Mouse (Mus musculus) forebrain, embryonic 16.5 days (tissue): ENCODE results near the gene Caskin2. TPM values are rescaled to one million over a fixed set of nuclear protein-coding genes. Genes with fewer than 3 reads are reported as not detected.
A peak's percentile ranks its signal among the peaks of the same experiment; 100 is the strongest.
"Not testable (repeated sequence)": the region's sequence is repeated elsewhere in the genome, so short reads cannot be mapped to it uniquely, and the experiment has no call there.

ENCODE experiments used
- ATAC-seq: fragments of 200-750 bp; cut with Nextera tagmentation; 2 replicates; pipeline ENCODE4 v1.8.0; 2017; ENCODE audit warnings: mild to moderate bottlenecking, moderate library complexity
- H3K27ac ChIP-seq: fragments of 300-500 bp; sonication (generic); 2 replicates; pipeline ENCODE4 v1.5.1; 2014; ENCODE audit warnings: low read length, control low read depth
- H3K27me3 ChIP-seq: fragments of 300-500 bp; sonication (generic); replicated peaks from 2 replicates; pipeline ENCODE4 v1.6.1; 2014; ENCODE audit warnings: low read length; ENCODE audit not compliant: control insufficient read depth, insufficient read depth
- H3K36me3 ChIP-seq: fragments of 300-500 bp; sonication (generic); 2 replicates; pipeline ENCODE4 v1.6.1; 2014; ENCODE audit not compliant: control insufficient read depth, insufficient read depth
- H3K4me1 ChIP-seq: fragments of 300-500 bp; sonication (generic); replicated peaks from 2 replicates; pipeline ENCODE4 v1.6.1; 2014; ENCODE audit warnings: low read length; ENCODE audit not compliant: control insufficient read depth, insufficient read depth
- H3K4me2 ChIP-seq: fragments of 300-500 bp; sonication (generic); 2 replicates; pipeline ENCODE4 v1.6.1; 2014; ENCODE audit warnings: mild to moderate bottlenecking, low read length, control low read depth
- H3K4me3 ChIP-seq: fragments of 300-500 bp; sonication (generic); replicated peaks from 2 replicates; pipeline ENCODE4 v1.5.1; 2014; ENCODE audit warnings: mild to moderate bottlenecking, low read length, control low read depth
- H3K9ac ChIP-seq: fragments of 300-500 bp; sonication (generic); replicated peaks from 2 replicates; pipeline ENCODE4 v1.6.1; 2014; ENCODE audit warnings: low read depth, low read length, control low read depth
- H3K9me3 ChIP-seq: fragments of 300-500 bp; sonication (generic); 2 replicates; pipeline ENCODE4 v1.6.1; 2016; ENCODE audit warnings: low read length; ENCODE audit not compliant: control insufficient read depth
- WGBS: fragments of 180-500 bp; shearing (Covaris S2); extraction: QIAGEN DNeasy Blood & Tissue Kit; methylation state at CpG from one replicate; pipeline ENCODE4 v1.1.7; 2014; 5-methylcytosine and 5-hydroxymethylcytosine counted together
- polyA plus RNA-seq: library from polyadenylated mRNA; unstranded; fragments of >200 nt; fragmentation: Nextera tagmentation; extraction: Ambion mirVana; gene quantifications from 2 replicates; pipeline ENCODE4 v1.2.1, GENCODE M21; 2015

The Caskin2 gene
- polyA plus RNA-seq, 1 experiment from 2014 or later: 11.2 TPM

DNA sequence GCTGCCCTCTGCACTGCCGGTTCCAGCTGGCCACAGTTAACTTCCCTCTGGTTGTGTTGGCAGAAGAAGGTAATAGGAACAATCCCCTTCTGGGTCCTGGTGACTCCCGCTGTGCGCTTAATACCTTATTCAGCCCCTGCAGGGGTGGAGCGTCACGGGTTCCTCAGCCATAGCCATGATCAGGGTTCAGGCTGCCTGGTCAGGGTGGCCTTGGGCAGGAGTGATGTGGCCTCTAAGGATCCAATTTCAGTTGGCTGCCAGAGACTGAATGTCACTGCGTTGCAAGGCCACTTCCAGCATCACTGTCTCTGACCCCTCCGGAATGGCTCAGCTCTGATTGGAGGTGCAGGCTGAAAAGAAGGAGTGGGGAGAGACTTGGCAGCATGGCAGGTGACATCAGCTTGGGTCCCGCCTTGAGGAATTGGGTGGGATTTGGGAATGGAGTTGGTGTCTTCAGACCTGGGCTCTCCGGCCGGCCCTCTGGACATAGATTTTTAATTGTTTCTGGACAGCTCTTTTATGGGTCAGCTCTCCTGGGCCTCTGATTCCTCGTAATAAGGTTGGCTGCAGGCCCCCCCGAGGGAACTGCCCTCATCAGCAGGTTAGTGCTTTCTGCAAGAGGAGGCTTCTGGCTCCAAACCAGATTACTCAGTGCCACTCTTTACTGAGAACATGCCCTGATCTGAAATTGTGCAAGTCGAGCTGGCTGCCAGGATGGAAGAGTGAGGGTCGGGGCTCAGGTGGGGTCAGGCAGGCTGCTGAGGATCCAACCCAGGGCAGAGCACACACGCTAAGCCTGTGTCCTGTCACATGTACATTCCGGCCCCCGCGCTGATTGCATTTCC lies 37.4 kb downstream of the Caskin2 start:
- H3K9ac ChIP-seq: no peak overlapping the region

GRCm38 (mm10) chr11:115774653-115775052 lies 38.8 kb downstream of the Caskin2 start:
- no peak overlapping the region for H3K27ac ChIP-seq
- peaks cover 23% of the 10 kb centered on the region for H3K4me1 ChIP-seq
- no peak overlapping the region for H3K9ac ChIP-seq
- no peak overlapping the region for H3K4me2 ChIP-seq
- H3K27me3 ChIP-seq: no peaks in the 10 kb centered on the region
- no peak for ATAC-seq
- no peak overlapping the region for H3K4me3 ChIP-seq
- WGBS: 78% methylated on average over 4 of the region's 4 CpGs
- H3K36me3 ChIP-seq: no peaks in the 10 kb centered on the region
- no peaks in the 10 kb centered on the region; the same call in 1 of the 2 replicates for H3K9me3 ChIP-seq

More for the DNA sequence above, 37.4 kb downstream of the Caskin2 start:
- WGBS: 41% methylated on average over 18 of the region's 18 CpGs
- ATAC-seq: no peak
- H3K4me3 ChIP-seq: no peak overlapping the region
- no peaks in the 10 kb centered on the region; the same call in 1 of the 2 replicates for H3K9me3 ChIP-seq
- no peak overlapping the region for H3K27ac ChIP-seq
- no peaks in the 10 kb centered on the region for H3K36me3 ChIP-seq
- H3K4me1 ChIP-seq: peaks cover 37% of the 10 kb centered on the region
- H3K4me2 ChIP-seq: no peak overlapping the region
- H3K27me3 ChIP-seq: no peaks in the 10 kb centered on the region

- Histone ChIP-seq H3K36me3 (no peaks in the 10 kb centered on the region), H3K4me2 (no peak overlapping the region), H3K9ac (no peak overlapping the region), H3K4me1 (peaks cover 12% of the 10 kb centered on the region), H3K27me3 (no peaks in the 10 kb centered on the region), H3K4me3 (no peak overlapping the region), H3K27ac (no peak overlapping the region), H3K9me3 (no peaks in the 10 kb centered on the region; the same call in 1 of the 2 replicates)
- WGBS: 92% methylated on average over 3 of the region's 3 CpGs
- ATAC-seq: no peak
These were observed 44.5 kb downstream of the Caskin2 start for GRCm38 (mm10) chr11:115768896-115769295.

DNA sequence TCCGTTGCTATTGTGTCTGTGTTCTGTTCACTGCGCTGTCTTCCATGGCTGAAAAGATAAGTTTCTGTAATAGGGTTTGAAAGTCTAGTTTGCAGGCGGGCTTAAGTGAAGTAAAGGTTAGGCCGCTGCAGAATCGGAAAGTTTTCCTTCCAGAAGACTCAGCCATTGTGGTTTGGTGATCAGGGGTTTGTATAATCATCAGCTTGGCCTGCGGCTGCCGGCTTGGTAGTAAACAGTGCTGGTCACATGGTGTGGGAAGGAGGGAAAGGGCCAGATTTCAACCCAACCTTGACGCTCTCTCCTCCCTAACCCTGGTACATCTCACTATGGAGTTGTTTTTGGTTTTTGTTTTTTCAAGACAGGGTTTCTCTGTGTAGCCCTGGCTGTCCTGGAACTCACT lies 46.5 kb downstream of the Caskin2 start:
- 87% methylated on average over 8 of the region's 8 CpGs for WGBS
- Histone ChIP-seq H3K4me3 (no peak overlapping the region; the same call in 1 of the 2 replicates), H3K9ac (no peak overlapping the region), H3K9me3 (no peaks in the 10 kb centered on the region), H3K27me3 (no peaks in the 10 kb centered on the region), H3K4me1 (peaks cover 12% of the 10 kb centered on the region), H3K36me3 (no peaks in the 10 kb centered on the region), H3K4me2 (peak overlapping the region; percentile 61; the same call in 1 of the 2 replicates), H3K27ac (no peak overlapping the region)
- ATAC-seq: no peak

DNA sequence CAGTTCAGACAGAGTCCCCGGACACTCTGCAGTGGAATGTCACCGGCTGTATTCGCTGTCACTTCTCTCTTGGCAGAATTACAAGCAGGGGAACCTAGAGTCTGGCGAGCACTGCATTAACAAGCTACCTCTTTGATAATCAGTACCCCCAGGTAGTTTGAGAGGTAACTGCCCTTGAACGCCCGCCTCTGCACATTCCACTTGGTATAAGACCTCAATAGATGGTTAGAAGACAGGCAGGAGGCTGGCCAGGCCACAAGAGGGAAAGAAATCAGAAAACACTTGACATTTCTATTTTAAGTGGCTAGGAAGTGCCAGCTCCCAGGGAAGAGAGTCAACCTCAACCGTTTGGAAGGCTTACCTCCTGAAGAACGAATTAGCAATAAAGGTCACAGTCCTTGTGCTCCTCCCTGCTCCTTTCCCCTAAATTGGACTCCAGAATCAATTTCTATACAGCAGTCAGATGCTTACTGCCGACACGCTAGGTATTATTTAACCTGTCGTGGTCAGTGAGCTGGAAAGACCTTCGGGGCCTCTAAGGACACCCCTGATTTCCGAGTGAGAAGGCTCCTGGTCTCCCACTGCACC lies 47.0 kb downstream of the Caskin2 start:
- ATAC-seq: no peak
- Histone ChIP-seq H3K4me3 (peak overlapping the region; percentile 84), H3K36me3 (no peaks in the 10 kb centered on the region), H3K4me1 (peaks cover 12% of the 10 kb centered on the region), H3K27ac (peak overlapping the region; percentile 93), H3K9ac (peak overlapping the region; percentile 97), H3K9me3 (no peaks in the 10 kb centered on the region), H3K27me3 (no peaks in the 10 kb centered on the region), H3K4me2 (peak overlapping the region; percentile 61)
- WGBS: 33% methylated on average over 13 of the region's 13 CpGs

GRCm38 (mm10) chr11:115765607-115766141 lies 47.8 kb downstream of the Caskin2 start:
- no peaks in the 10 kb centered on the region for H3K27me3 ChIP-seq
- peak overlapping the region; percentile 61 for H3K4me2 ChIP-seq
- peak overlapping the region; percentile 93 for H3K27ac ChIP-seq
- ATAC-seq: peak; percentile 83
- peak overlapping the region; percentile 97 for H3K9ac ChIP-seq
- no peaks in the 10 kb centered on the region for H3K36me3 ChIP-seq
- under 1% methylated on average over 34 of the region's 34 CpGs for WGBS
- H3K4me3 ChIP-seq: peak overlapping the region; percentile 84
- no peaks in the 10 kb centered on the region for H3K9me3 ChIP-seq
- peaks cover 12% of the 10 kb centered on the region for H3K4me1 ChIP-seq

DNA sequence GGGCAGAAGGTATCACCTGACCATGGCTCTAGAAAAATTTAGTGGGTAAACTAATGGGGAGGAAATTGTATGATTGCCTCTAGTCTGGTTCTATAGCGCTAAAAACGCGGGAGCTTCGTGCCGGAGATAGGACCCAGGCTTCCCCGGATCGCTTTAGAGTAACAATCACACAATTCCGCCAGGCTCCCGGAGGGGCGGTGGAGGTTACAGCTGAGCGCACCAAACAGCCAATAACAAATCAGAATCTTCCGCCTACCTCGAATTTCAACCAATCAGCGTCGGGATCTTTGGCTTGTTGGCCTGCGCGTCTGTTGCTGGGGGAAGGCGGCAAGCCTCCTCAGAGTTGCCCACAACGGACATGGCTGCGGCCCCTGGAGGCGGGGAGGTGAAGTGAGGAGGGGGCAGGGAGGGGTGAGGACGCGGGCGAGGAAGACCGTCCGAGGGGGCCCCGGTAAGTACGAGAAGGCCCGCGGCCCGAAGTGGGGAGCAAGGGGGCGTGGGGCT lies 48.3 kb downstream of the Caskin2 start, which contains the start of gene Tmem94:
Gene Tmem94, plus strand, starts transcription at position 331 of the 504 bp plus-strand sequence.
- peak within 1 kb of the TSS; percentile 93 for H3K27ac ChIP-seq
- no peaks in the 10 kb centered on the region for H3K9me3 ChIP-seq
- peak; percentile 97 for ATAC-seq
- no peaks in the 10 kb centered on the region for H3K36me3 ChIP-seq
- peak within 1 kb of the TSS; percentile 63 for H3K4me2 ChIP-seq
- no peaks in the 10 kb centered on the region for H3K27me3 ChIP-seq
- peaks cover 12% of the 10 kb centered on the region for H3K4me1 ChIP-seq
- peak within 1 kb of the TSS; percentile 97 for H3K9ac ChIP-seq
- WGBS: under 1% methylated on average over 32 of the region's 32 CpGs
- peak within 1 kb of the TSS; percentile 84 for H3K4me3 ChIP-seq

GRCm38 (mm10) chr11:115764698-115765097 lies 48.7 kb downstream of the Caskin2 start:
- Histone ChIP-seq H3K27ac (peak overlapping the region; percentile 77), H3K9me3 (no peaks in the 10 kb centered on the region), H3K27me3 (no peaks in the 10 kb centered on the region), H3K4me2 (peak overlapping the region; percentile 63), H3K4me3 (peak overlapping the region; percentile 84), H3K36me3 (no peaks in the 10 kb centered on the region), H3K4me1 (peaks cover 12% of the 10 kb centered on the region), H3K9ac (peak overlapping the region; percentile 60)
- no peak for ATAC-seq
- 13% methylated on average over 2 of the region's 2 CpGs for WGBS

DNA sequence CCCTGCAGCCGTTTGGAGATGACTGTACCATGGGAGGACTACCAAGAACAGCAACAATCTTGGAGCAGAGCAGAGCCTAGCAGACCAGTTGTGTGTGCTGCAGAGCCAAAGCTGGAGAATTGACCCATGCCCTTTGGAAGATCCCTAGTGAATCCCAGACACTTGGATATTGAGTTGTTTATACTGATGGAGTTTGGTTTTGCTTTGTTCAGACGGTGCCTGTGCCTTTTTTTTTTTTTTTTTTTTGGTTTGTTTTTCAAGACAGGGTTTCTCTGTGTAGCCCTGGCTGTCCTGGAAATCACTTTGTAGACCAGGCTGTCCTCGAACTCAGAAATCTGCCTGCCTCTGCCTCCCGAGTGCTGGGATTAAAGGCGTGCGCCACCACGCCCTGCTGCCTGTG lies 51.3 kb downstream of the Caskin2 start:
- not testable (repeated sequence) for H3K27ac ChIP-seq, ATAC-seq, H3K9me3 ChIP-seq, H3K9ac ChIP-seq, H3K36me3 ChIP-seq, H3K27me3 ChIP-seq, H3K4me3 ChIP-seq, H3K4me2 ChIP-seq
- 92% methylated on average over 7 of the region's 7 CpGs for WGBS
- peaks cover 10% of the 10 kb centered on the region for H3K4me1 ChIP-seq
